Mouse (Mus musculus) liver (tissue): ENCODE measurements around the gene Ndufs1.
"Not testable (repeated sequence)": the region's sequence is repeated elsewhere in the genome, so short reads cannot be mapped to it uniquely, and the experiment has no call there.

Experiments used
- DNase-seq: peaks from one replicate; pipeline ENCODE4 v3.0.0-alpha.2; 2020; ENCODE audit warnings: mixed read lengths

Gene Ndufs1

DNA sequence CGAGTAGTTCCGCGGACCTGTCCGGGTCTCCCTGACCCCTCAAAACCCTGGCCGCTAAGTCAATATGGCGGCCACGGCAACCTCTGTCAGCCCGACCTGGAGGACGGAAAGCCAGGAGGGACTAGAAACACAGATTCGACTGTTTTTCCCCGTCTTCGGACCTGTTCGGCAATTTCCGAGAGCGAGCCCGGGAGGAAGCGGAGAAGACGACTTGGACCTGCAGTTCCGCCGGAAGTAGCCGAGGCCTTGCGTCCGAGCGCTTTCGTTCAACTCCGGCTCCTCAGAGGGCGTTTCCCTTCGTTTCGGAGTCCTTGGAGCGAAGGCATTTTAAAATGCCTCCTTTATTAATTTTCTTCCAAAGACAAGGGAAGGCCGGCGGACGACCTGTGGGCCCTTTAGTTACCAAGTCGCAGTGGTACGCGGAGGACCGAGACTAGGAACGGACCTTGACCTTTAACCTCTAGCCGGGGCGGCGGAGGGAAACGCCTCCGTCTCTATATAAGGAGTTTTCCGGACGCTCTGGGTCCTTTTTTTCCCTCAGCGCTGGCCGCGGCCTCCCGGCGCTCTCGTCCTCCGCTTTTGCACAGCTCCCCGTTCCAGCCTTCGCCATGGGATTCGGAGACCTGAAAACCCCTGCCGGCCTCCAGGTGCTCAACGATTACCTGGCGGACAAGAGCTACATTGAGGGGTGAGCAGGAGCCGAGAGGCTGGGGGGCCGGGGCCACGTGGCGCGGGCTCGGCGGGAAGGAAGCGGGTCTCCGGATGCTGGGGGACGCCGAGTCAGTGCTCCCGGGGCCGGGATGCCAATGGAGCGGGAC is at the start of gene Ndufs1, which contains the start of gene Eef1b2:
Gene Ndufs1, minus strand, starts transcription at position 230 of the 818 bp plus-strand sequence.
Gene Eef1b2, plus strand, starts transcription at position 222 of the 818 bp plus-strand sequence.
- peak; percentile 93 for DNase-seq

DNA sequence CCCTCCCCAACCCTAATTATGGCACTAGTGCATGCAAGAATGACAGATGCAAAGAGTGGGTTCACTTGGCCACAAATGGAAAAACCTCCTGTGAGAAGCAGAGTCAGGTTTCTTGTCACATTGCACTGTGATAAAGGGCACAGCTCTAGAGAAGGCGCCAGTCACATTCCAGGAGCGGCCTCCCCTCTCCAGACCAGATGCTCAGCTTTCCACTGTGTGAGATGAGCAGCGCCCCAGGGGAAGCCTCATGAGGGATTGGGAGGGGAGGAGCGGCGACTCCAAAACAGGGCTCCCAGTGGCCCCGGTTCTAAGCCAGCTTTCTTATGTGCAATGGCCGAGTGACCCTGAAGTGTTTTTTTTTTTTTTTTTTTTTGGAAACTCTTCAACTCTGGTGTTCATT is 49.3 kb upstream of the Ndufs1 start:
- peak; percentile 9 for DNase-seq

GRCm38 (mm10) chr1:63225009-63225408 is 48.4 kb upstream of the Ndufs1 start:
- no peak for DNase-seq

- DNase-seq: no peak
Measured at GRCm38 (mm10) chr1:63219277-63219676, 42.6 kb upstream of the Ndufs1 start.

- DNase-seq: no peak
Measured at GRCm38 (mm10) chr1:63214631-63215030, 38.0 kb upstream of the Ndufs1 start.

GRCm38 (mm10) chr1:63214271-63214558 is 37.6 kb upstream of the Ndufs1 start, which contains the start of gene Gpr1:
Gpr1 (minus strand) TSS chr1:63214543.
- no peak for DNase-seq

GRCm38 (mm10) chr1:63213478-63214270 is 37.0 kb upstream of the Ndufs1 start:
- DNase-seq: no peak

DNA sequence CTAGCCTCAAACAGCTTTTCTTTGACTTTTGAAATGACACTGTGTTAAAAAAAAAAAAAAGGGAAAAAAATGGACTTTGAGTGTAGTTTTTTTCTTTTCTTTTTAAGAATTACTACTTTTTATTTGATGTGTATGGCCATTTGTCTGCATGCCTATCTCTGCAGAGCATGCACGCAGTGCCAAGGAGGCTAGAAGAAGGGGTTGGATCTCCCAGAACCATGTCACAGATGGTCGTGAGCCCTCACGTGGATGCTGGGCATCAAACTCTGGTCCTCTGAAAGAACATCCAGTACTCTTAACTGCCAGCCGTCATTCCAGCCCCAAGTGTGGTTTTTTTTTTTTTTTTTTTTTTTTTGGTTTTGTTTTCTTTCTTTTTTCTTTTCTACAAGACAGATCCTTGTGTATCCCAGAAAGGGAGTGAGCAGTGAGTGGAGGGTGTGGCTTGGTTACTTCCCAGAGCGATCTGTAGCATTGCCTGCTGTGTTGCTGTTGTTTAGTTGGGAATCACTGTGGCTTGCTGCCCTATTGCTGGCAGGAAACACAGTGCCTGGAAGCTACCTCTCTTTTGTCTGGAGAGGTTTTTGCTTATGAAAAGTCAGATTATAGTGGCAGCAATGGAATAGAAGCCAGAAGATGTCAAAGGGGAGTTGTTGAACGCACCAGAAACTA is 33.4 kb upstream of the Ndufs1 start:
- DNase-seq: no peak

DNA sequence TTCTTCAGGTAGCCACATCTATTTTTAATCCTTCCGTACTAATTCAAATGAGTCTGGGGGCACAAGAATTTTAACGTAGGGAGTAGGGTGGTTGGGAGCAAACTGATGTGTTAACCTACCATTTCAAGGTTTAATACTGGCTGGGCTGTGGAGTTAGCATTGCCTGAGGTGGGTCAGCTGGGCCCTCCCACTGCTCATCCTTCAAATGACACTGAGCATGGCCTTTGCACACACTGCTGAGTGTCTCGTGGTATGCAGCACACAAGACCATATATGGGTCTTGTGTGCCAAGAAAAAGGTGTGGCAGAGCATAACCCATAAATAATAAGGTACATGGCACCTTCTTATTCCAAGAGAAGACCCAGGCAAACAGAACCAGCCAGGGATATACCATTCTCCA is 31.0 kb upstream of the Ndufs1 start:
- no peak for DNase-seq

GRCm38 (mm10) chr1:63204660-63205394 is 28.2 kb upstream of the Ndufs1 start:
- no peak for DNase-seq

DNA sequence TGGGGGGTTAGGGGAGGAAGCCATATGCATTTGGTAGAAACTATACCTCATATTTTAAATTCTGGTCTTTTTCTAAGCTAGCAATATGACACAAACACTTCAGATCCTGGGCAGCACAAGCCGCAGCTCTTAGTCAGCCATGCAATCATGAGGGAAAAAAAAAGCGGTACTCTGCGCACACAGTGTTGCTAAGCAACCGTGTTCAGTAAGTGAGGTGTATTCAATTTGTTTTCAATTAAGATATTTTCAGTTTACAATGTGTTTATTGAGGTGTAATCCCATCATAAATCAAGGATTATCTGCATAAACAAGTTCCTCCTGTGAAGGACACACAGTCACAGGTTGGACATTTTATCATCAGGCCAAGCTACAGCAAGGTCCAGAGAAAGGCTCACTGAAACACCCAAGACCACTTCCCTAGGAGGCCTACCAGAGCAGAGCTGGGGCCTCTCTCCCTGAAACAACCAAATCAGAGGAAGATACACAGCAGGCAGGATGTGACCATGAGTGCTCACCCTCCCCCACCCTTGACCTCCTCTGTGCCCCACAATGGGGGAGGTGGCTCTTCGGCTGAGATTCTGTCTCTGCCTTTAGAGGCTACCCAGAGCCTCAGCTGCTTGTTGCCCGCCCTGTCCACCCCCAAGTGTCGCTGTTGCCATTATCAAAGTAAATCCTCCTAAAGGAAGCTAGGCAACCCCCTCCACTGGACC is 27.5 kb upstream of the Ndufs1 start:
- peak; percentile 26 for DNase-seq

GRCm38 (mm10) chr1:63203471-63203870 is 26.8 kb upstream of the Ndufs1 start:
- DNase-seq: no peak

GRCm38 (mm10) chr1:63201672-63202071 is 25.0 kb upstream of the Ndufs1 start:
- DNase-seq: no peak

GRCm38 (mm10) chr1:63200322-63200721 is 23.7 kb upstream of the Ndufs1 start:
- no peak for DNase-seq

DNA sequence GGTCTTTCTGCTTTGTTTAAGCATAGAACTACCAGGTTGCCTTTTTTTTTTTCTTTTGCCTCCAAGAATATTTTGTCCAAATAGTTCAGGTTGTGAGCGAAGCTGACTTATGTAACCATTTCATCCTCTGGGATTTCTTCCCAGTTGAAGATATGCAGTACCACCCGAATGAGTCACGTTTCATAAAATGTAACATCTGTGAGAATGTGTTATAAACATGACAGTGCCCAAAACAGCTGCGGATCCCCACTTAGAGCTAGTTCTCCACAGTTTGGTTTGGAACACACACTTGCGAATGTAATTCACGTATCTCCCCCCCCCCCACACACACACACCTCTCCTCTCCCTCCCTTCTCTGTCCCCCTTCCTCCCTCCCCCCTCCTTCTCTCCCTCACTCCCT is 22.8 kb upstream of the Ndufs1 start:
- DNase-seq: no peak

GRCm38 (mm10) chr1:63195848-63196512 is 19.3 kb upstream of the Ndufs1 start:
- DNase-seq: no peak

- no peak for DNase-seq
Measured at GRCm38 (mm10) chr1:63192306-63193065, 15.9 kb upstream of the Ndufs1 start.

DNA sequence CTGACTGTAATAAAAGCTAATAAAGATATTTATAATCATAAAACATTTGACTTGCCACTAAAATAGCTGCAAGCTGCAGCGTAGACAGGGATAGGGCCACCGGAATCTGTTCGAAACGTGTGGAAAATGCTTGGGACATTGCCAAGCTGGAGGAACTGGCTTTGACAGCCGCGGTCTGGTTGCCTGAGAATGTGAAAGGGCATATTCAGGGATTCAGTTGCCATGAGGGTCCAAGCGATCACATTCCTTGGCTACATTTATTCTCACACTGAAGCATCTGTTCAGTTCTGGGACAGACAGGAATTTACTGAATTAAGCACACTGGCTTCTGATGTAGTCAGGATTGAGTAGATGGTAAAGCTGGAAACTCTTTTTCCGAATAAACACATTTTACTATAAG is 14.2 kb upstream of the Ndufs1 start:
- no peak for DNase-seq

- DNase-seq: no peak
Measured at GRCm38 (mm10) chr1:63188536-63188935, 11.9 kb upstream of the Ndufs1 start.

- DNase-seq: not testable (repeated sequence)
Measured at GRCm38 (mm10) chr1:63185430-63185829, 8.8 kb upstream of the Ndufs1 start.
